Mouse (Mus musculus): ENCODE results near the gene Slc17a8.

DNA sequence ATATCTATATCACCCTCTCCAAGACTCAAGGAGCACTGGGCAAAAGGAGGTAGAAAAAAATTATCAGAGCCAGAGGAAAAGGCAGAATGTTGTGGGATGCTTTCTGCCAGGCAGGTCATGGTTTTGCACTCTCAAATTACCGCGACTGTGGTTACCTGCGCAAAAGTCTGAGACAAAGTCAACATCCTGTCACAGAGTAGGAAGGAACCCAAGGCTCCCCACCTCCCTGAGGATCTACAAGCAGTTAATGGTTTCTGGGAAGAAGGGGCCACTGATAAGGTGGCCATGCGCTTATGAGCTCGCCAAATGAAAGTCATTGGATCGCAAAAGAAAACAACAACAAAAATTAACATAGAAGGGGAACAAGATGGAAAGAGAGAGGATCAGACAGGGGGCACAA is 48.1 kb downstream of the Slc17a8 start:
- TF ChIP-seq CTCF (IDR thresholded peaks at IDR 0.05; ENCODE audit: insufficient read depth, low read length): no peak
- no peak for TF ChIP-seq POLR2A (IDR thresholded peaks at IDR 0.05; ENCODE audit: borderline replicate concordance, extremely low read depth, low read depth, low read length)

All from lung, adult 2 months (tissue).